Mouse (Mus musculus) lung, postnatal 0 days (tissue): ENCODE measurements at regions not wholly inside any gene's neighbourhood (a gene's known extent, or its start where the extent isn't known, plus 50 kb on each side); places are given as distances from the start of the nearest gene placed in this dataset.

ENCODE experiments used
- CTCF ChIP-seq: IDR thresholded peaks from 2 replicates; pipeline ENCODE4 v1.5.1; 2016; ENCODE audit warnings: antibody characterized with exemption, mild to moderate bottlenecking
- EP300 ChIP-seq: IDR thresholded peaks from 2 replicates; pipeline ENCODE4 v1.6.1; 2016; ENCODE audit warnings: antibody characterized with exemption, mild to moderate bottlenecking, control low read depth

- TF ChIP-seq CTCF (no peak), EP300 (no peak)
Measured at GRCm38 (mm10) chr3:125327079-125327478, 76.8 kb upstream of the Ndst4 start.
